Mouse (Mus musculus) embryonic facial prominence, embryonic 11.5 days (tissue): ENCODE data around the gene Anapc13. TPM values are rescaled to one million over a fixed set of nuclear protein-coding genes. Genes with fewer than 3 reads are reported as not detected.

Experiments
- ATAC-seq: fragments of 200-750 bp; cut with Nextera tagmentation; replicated peaks from 2 replicates; pipeline ENCODE4 v1.8.0; 2017; ENCODE audit warnings: low read depth; ENCODE audit not compliant: insufficient number of reproducible peaks, low FRiP score, low TSS enrichment
- DNase-seq: peaks from one replicate; pipeline ENCODE4 v3.0.0-alpha.2; 2015; ENCODE audit warnings: low spot score
- H3K27ac ChIP-seq: fragments of 300-500 bp; sonication (generic); replicated peaks from 2 replicates; pipeline ENCODE4 v1.5.1; 2014; ENCODE audit warnings: mild to moderate bottlenecking, low read depth, low read length, control low read depth
- H3K27me3 ChIP-seq: fragments of 300-500 bp; sonication (generic); 2 replicates; pipeline ENCODE4 v1.6.1; 2014; ENCODE audit warnings: mild to moderate bottlenecking, low read length, moderate library complexity, mixed read lengths; ENCODE audit not compliant: control insufficient read depth, insufficient read depth
- H3K36me3 ChIP-seq: fragments of 300-500 bp; sonication (generic); replicated peaks from 2 replicates; pipeline ENCODE4 v1.6.1; 2014; ENCODE audit warnings: low read depth, mild to moderate bottlenecking, low read length, moderate library complexity, mixed read lengths; ENCODE audit not compliant: control insufficient read depth, insufficient read depth
- H3K4me1 ChIP-seq: fragments of 300-500 bp; sonication (generic); 2 replicates; pipeline ENCODE4 v1.6.1; 2014; ENCODE audit warnings: low read length, mixed read lengths; ENCODE audit not compliant: control insufficient read depth, insufficient read depth
- H3K4me2 ChIP-seq: fragments of 300-500 bp; sonication (generic); 2 replicates; pipeline ENCODE4 v1.6.1; 2014; ENCODE audit warnings: low read depth, mild to moderate bottlenecking, control low read depth, low read length, moderate library complexity
- H3K4me3 ChIP-seq: fragments of 300-500 bp; sonication (generic); 2 replicates; pipeline ENCODE4 v1.5.1; 2014; ENCODE audit warnings: low read depth, low read length, control low read depth
- H3K9ac ChIP-seq: fragments of 300-500 bp; sonication (generic); replicated peaks from 2 replicates; pipeline ENCODE4 v1.6.1; 2014; ENCODE audit warnings: mild to moderate bottlenecking, control low read depth, low read length
- H3K9me3 ChIP-seq: fragments of 300-500 bp; sonication (generic); replicated peaks from 2 replicates; pipeline ENCODE4 v1.6.1; 2016; ENCODE audit warnings: mild to moderate bottlenecking, low read length, inconsistent platforms, mixed read lengths; ENCODE audit not compliant: control insufficient read depth
- WGBS: fragments of 180-500 bp; shearing (Covaris S2); extraction: QIAGEN DNeasy Blood & Tissue Kit; methylation state at CpG from one replicate; pipeline ENCODE4 v1.1.7; 2014; 5-methylcytosine and 5-hydroxymethylcytosine counted together
- polyA plus RNA-seq: library from polyadenylated mRNA; unstranded; fragments of >200 nt; fragmentation: Nextera tagmentation; extraction: Ambion mirVana; gene quantifications from 2 replicates; pipeline ENCODE4 v1.2.1, GENCODE M21; 2014

Anapc13 gene
- polyA plus RNA-seq, 1 experiment from 2014 or later, result 148 TPM

DNA sequence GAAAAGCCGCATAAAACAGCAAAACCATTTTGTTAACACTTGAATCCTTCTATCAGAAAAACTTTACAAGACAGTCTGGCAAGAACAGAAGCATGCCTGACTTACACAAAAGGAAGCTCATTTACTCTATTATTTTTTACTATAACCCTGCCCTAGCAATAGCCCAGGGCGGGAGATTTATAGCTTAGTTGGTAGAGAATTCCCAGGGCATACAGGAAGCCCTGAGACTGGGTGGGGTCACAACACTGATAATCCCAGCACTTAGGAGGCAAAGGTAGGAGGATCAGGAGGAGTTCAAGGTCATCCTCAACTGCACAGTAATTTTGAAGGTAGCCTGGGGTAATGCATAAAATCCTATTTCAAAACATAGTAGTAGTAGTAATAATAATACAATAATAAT lies 24.4 kb upstream of the Anapc13 start:
- WGBS, result 94% methylated on average over 2 of the region's 2 CpGs

GRCm38 (mm10) chr9:102605162-102605561 lies 20.9 kb upstream of the Anapc13 start:
- Histone ChIP-seq H3K9me3 (no peaks in the 10 kb centered on the region), H3K27me3 (no peaks in the 10 kb centered on the region), H3K27ac (no peak overlapping the region), H3K4me2 (no peak overlapping the region), H3K36me3 (no peaks in the 10 kb centered on the region; the same call in 1 of the 2 replicates), H3K4me1 (no peaks in the 10 kb centered on the region), H3K9ac (no peak overlapping the region), H3K4me3 (no peak overlapping the region)
- ATAC-seq (no peak), DNase-seq (no peak)
- WGBS, result 78% methylated on average over 6 of the region's 6 CpGs

More for the DNA sequence above, 24.4 kb upstream of the Anapc13 start:
- no peak overlapping the region for H3K4me2 ChIP-seq
- ATAC-seq (no peak), DNase-seq (no peak)
- no peak overlapping the region for H3K27ac ChIP-seq
- H3K4me1 ChIP-seq, result no peaks in the 10 kb centered on the region
- H3K9me3 ChIP-seq, result no peaks in the 10 kb centered on the region
- no peaks in the 10 kb centered on the region for H3K27me3 ChIP-seq
- no peaks in the 10 kb centered on the region for H3K36me3 ChIP-seq
- no peak overlapping the region for H3K9ac ChIP-seq
- no peak overlapping the region for H3K4me3 ChIP-seq

DNA sequence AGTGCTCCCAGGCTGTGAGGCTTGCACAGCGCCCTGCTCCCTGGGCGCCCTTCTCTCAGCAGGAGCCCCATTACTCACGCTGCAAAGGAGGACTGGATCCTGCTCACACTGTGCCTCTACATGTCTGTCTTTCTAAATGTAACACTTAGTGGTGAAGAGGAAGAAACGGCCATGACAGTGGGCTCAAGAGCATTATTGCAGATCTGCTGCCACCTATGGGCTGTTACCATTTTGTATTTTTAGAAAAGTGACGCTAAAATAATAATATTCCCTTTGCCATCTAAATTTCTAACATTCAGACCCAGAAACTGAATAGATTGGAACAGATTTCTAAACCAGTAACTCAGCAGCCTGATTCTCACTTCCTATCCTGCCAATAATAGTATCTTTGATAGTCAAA lies 18.6 kb upstream of the Anapc13 start:
- ATAC-seq (no peak), DNase-seq (no peak)
- Histone ChIP-seq H3K36me3 (peaks cover under 1% of the 10 kb centered on the region), H3K27me3 (no peaks in the 10 kb centered on the region), H3K9me3 (no peaks in the 10 kb centered on the region), H3K4me2 (no peak overlapping the region), H3K27ac (no peak overlapping the region), H3K9ac (no peak overlapping the region), H3K4me3 (no peak overlapping the region), H3K4me1 (no peaks in the 10 kb centered on the region)
- 68% methylated on average over 5 of the region's 5 CpGs for WGBS

GRCm38 (mm10) chr9:102609221-102609620 lies 16.9 kb upstream of the Anapc13 start:
- Histone ChIP-seq H3K27me3 (no peaks in the 10 kb centered on the region), H3K9me3 (no peaks in the 10 kb centered on the region), H3K9ac (no peak overlapping the region), H3K27ac (no peak overlapping the region), H3K36me3 (peaks cover 3% of the 10 kb centered on the region), H3K4me3 (no peak overlapping the region), H3K4me2 (no peak overlapping the region), H3K4me1 (no peaks in the 10 kb centered on the region)
- no peak for ATAC-seq
- WGBS, result 86% methylated on average over 3 of the region's 3 CpGs
- no peak for DNase-seq

DNA sequence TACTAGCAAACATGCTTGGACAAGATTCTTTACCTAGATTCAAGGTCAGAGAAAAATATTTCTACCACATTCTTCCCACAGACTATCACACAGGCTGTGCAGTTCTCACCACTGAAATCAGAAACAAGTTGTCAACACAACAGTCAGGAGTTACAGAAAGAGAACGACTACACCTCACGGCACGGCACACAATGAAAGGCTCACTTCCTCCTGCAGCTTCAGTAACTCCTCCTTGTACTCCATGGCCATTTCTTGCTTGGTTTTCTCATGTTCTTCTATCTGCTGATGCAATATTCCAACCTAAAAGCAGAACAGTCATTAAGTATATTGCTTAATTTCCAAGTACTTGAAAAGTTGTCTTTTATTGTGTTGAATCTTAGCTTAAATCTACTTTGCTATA lies 11.0 kb upstream of the Anapc13 start:
- no peak for DNase-seq
- no peak overlapping the region for H3K4me3 ChIP-seq
- 90% methylated on average over 3 of the region's 3 CpGs for WGBS
- no peak overlapping the region for H3K4me2 ChIP-seq
- no peaks in the 10 kb centered on the region for H3K9me3 ChIP-seq
- peaks cover 3% of the 10 kb centered on the region for H3K36me3 ChIP-seq
- no peak overlapping the region for H3K27ac ChIP-seq
- no peaks in the 10 kb centered on the region for H3K27me3 ChIP-seq
- no peaks in the 10 kb centered on the region for H3K4me1 ChIP-seq
- ATAC-seq, result no peak
- H3K9ac ChIP-seq, result no peak overlapping the region

DNA sequence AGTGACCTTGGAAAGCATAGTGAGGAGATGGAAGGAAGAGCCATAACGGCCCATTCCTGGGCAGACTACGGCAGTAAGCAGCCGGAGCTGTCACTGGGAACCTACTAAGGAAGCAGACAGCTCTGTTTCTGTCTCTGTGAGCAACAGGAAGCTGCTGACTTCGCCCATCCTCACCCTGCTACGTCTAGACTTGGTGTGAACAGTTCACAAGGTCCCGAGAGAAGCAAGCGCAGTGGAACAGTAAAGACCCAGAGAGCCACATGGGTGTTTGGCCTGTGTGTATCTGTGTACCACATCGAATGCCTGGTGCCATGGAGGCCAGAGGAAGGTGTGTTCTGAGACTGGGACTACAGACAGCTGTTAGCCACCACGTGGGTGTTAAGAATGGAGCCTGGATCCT lies 9.8 kb upstream of the Anapc13 start:
- H3K9me3 ChIP-seq, result no peaks in the 10 kb centered on the region
- H3K9ac ChIP-seq, result no peak overlapping the region
- ATAC-seq (no peak), DNase-seq (no peak)
- H3K36me3 ChIP-seq, result peaks cover 3% of the 10 kb centered on the region
- 88% methylated on average over 9 of the region's 9 CpGs for WGBS
- no peaks in the 10 kb centered on the region for H3K27me3 ChIP-seq
- H3K4me1 ChIP-seq, result no peaks in the 10 kb centered on the region
- H3K27ac ChIP-seq, result no peak overlapping the region
- no peak overlapping the region for H3K4me2 ChIP-seq
- no peak overlapping the region for H3K4me3 ChIP-seq

DNA sequence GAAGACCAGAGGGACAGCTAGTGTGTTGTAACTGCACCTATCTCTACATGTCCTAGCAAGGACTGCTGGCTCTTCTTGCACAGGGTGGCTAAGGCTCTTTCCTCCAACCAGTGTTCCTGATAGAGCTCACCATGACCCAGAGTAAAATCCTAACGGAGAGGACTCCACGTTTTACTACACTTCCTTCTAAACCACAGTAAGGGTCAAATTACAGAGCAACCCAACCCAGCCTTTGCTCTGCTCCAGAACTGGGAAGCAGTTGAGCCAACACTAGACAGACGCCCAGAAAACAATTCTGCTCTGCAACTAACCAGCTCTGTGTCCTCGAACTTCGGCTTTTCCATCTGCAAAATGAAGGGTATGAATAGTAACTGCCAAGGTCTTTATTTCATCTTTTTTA lies 4.7 kb upstream of the Anapc13 start:
- Histone ChIP-seq H3K27me3 (no peaks in the 10 kb centered on the region), H3K4me1 (no peaks in the 10 kb centered on the region), H3K9ac (no peak overlapping the region), H3K4me3 (no peak overlapping the region), H3K4me2 (no peak overlapping the region), H3K36me3 (no peaks in the 10 kb centered on the region), H3K27ac (no peak overlapping the region), H3K9me3 (no peaks in the 10 kb centered on the region)
- no peak for DNase-seq
- ATAC-seq, result no peak
- 51% methylated on average over 5 of the region's 5 CpGs for WGBS

DNA sequence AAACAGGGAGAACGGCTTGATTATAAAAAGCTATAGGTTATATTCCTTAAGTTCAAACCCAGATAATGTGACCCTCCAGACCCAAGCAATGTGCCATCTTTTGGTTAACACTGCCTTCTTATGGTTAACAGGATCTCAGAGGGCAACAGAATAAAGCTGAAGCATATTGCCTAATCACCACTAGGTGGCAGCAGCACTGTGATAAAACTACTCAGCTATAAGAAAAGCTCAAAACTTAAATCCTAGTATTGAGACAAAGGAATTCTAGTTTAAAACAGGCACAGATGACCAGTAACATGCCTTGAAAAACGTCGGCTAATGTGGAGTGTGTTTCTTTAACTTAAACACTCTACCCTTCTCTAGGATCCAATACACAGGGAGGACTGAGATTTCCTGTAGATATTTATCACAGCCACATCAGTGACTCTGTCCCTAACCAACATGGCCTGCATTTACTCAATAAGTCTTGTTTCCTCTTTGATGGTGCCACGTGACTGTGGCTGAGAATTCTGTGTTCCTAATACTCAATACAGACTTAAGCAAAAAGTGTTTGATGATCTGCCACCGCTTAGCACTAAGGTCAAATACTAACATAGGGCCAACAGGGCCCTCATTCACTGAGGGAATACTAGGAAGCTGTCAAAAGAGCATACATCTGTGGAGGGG lies 3.8 kb upstream of the Anapc13 start:
- ATAC-seq, result no peak
- Histone ChIP-seq H3K9me3 (no peaks in the 10 kb centered on the region), H3K4me1 (peaks cover 3% of the 10 kb centered on the region; the same call in 1 of the 2 replicates), H3K4me3 (no peak overlapping the region), H3K27ac (no peak overlapping the region), H3K36me3 (no peaks in the 10 kb centered on the region), H3K9ac (no peak overlapping the region; the same call in 1 of the 2 replicates), H3K4me2 (no peak overlapping the region), H3K27me3 (no peaks in the 10 kb centered on the region)
- 34% methylated on average over 5 of the region's 5 CpGs for WGBS
- DNase-seq, result peak; percentile 88
